Mouse (Mus musculus) heart, adult 9 months (tissue): ENCODE results near the gene Rpl11.
"Not testable (repeated sequence)": the region's sequence is repeated elsewhere in the genome, so short reads cannot be mapped to it uniquely, and the experiment has no call there.

Source experiments
- DNase-seq, 2 experiments: peaks; one replicate each; pipeline ENCODE4 v3.0.0; 2022; ENCODE audit warnings: low spot score in 2 of 2

Rpl11 gene

DNA sequence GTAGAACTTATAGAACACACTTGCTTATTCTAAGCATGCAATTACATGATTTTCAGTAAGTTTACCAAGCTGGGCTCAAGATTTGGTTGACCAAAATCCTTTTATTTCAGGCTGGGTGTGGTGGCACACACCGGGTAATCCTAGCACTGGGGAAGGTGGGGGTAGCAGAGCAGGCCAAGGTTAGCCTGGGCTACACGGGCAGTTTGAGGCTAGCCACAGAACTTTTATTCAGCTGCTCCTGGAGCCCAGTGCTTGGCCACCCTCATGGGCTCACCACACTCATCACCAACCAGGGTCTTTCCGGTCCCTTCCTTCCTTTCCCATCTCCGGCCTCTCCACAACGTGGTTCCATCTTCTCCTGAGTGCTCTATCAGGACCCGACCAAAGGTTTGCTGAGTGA is 17.4 kb upstream of the Rpl11 start:
- no peak for DNase-seq

- DNase-seq, result peak; percentile 69 to 81
These were observed 16.7 kb upstream of the Rpl11 start for GRCm38 (mm10) chr4:136069954-136070353.

- no peak for DNase-seq
These were observed 16.1 kb upstream of the Rpl11 start for GRCm38 (mm10) chr4:136069313-136069712.

- no peak for DNase-seq
These were observed 9.9 kb upstream of the Rpl11 start for GRCm38 (mm10) chr4:136063143-136063542.

DNA sequence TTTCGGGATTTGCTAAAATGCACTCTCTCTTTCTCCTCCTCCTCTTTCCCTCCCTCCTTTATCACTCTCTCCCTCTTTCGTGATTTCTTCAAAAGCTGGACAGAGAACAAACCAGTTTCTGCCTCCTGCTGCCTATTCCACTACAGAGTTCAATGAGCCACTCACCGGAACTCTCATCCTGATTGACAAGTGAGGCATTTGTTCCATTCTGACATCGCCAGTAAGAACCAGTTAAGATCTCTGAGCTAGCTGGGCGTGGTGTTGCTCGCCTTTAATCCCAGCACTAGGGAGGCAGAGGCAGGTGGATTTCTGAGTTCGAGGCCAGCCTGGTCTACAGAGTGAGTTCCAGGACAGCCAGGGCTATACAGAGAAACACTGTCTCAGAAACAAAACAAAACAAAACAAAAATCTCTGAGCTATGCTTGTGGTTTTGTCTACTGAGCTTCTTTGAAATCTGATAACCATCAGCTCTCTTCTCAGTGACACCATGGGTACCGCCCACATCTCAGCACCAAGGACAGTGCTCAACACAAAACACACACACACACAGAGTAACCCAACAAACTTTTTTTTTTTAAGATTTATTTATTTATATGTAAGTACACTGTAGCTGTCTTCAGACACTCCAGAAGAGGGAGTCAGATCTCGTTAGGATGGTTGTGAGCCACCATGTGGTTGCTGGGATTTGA is 6.7 kb upstream of the Rpl11 start:
- not testable (repeated sequence) for DNase-seq

GRCm38 (mm10) chr4:136057916-136058315 is 4.7 kb upstream of the Rpl11 start:
- no peak for DNase-seq

DNA sequence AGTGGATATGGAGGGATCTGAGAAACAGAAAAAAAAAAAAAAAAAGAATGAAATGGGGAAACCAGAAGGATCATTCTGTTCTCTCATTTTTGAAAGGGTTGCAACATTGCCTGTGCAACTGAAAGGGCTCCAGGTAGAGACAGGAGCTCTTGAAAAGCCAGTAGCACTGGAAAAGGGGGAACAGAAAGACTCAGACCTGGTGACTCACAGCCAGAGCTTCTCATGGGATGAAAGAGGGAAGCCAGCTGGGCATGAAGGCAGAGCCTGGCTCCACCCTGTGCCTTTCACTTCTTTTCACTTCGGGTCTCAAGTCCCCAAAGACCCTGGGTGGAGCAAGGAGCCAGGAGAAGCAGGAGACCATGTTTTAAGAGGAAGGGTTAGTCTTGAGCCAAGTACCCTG is 2.8 kb upstream of the Rpl11 start:
- DNase-seq, result no peak

- DNase-seq, result no peak
These were observed 615 bp upstream of the Rpl11 start for GRCm38 (mm10) chr4:136053843-136054242.

DNA sequence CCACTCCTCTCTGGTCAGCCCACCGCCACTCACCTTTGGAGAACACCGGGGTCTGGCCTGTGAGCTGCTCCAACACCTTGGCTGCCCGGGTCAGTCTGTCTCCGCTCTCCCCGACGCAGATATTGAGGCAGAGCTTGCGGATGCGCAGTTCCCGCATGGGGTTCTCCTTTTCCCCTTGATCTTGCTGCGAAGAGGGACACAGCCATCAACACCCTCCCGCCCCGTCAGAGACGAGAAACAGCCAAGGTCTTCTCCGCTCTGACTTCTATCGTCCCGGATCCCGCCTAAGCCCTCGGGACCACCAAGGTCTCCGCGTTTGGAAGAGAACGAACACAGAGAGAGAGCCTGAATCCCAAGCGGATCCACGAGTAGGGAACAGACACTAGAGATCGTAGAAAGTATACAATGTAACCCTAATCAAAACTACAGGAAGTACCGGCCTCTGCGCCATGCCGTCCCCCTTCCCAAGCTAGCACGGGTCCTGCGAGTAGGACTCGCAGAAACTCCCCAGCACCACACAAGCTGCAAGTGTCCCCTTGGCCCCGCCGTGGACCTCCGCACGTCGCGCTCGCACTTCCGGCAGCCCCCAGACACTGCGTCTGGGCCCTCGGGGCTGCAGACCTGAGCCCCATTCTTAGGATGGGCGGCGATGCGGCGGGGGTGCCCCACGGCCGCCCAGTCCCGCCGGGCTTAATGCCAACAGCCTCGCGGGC is 538 bp downstream of the Rpl11 start:
- DNase-seq, result peak in 1 of 2 experiments; percentile 15

DNA sequence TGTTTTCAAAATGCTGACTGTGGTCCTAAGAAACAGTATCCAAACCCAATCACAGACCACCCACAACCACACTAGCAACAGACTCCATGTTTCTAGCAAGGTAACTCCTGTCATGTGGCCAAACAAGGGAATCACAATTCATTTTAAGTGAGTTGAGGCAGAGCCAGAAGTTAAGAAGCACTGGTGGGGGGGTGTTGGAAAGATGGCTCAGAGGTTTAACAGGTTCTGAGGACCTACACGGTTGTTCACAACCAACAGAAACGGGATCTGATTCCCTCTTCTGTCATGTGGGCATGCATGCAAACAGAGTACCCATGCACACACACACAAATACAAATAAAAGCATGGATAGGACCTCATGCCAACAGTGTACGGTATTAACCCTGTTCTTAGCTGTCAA is 1.2 kb downstream of the Rpl11 start:
- no peak for DNase-seq

GRCm38 (mm10) chr4:136050226-136050625 is 3.0 kb downstream of the Rpl11 start:
- DNase-seq, result no peak

- DNase-seq, result no peak
These were observed 4.8 kb downstream of the Rpl11 start for GRCm38 (mm10) chr4:136048291-136049032.

DNA sequence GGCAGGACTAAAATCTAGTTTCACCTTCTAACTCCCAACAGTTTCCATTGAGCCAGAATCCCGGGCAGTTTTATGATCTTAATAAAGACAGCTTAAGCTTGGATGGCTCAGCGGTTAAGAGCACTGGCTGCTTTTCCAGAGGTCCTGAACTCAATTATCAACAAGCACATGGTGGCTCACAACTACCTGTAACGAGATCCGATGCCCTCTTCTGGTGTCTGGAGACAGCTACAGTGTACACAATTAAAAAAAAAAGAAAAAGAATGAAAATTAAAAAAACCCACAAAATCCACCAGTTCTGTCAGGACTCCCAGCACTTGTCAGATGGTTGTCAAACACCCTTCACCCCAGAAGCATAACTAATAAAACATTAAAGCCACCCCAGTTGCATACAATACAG is 5.6 kb downstream of the Rpl11 start:
- DNase-seq, result no peak

DNA sequence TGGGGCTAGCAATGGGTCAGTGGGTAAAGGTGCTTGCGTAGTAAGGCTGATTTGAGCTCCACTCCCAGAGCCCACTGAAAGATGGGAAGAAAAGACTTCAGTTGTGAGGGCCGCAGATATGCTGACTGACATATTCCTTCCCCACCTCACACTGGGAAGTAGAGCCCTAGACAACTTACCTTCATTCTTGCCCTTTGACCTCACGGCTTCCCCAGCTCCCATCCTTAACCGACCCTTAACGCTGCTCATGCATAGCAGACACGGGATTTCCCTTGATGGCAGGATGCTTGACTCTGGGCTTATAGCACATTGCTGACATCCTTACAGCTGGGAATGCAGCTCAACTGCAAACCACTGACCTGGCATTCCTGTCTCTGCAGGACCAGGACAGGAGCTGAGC is 6.3 kb downstream of the Rpl11 start:
- no peak for DNase-seq

DNA sequence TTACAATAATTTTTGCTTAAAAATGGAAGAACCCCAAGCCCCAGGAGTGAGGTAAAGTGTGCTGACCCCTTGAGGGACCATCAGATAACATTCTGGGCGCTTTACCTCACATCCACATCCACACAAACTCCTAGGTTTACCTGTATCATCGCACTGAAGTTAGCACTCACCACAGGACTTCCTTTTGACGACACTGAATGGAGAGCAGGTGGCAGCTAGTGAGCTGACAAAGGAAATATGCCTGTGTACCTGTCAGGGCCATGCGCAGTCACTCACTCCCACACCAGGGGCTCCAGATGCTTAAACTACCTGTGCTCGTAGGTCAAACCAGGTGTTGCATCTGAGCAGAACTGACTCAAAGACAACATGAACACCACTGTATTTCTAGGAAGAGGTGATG is 8.1 kb downstream of the Rpl11 start:
- no peak for DNase-seq

DNA sequence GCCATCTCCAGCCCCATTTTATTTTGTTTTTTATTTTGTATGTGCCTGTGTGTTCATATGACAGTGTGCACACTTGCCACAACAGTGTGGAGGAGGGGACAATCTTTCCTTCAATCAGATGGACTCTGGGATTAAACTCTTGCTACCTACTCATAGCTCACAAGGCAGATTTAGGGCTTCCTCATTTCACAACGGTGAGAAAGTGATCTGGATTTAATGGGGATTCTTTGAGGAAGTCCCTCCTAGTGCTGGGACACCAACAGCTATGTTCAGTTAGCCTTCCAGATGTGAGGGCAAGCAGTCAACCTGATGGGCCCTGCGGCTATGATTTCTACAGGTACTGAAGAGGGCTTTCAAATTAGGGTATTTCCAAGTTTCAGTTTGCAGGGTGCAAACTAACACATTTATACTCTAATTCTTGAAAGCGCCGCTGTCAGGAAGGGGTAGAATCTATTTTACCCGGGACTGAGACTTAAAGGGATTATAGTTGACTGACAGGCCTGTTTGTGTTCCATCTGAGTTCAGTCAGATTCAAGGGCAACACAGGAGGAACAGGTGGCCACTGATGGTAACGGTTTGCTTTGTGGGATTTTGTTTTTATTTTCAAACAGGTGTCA is 9.3 kb downstream of the Rpl11 start:
- no peak for DNase-seq

- DNase-seq, result no peak
These were observed 18.1 kb downstream of the Rpl11 start for GRCm38 (mm10) chr4:136035078-136035477.

DNA sequence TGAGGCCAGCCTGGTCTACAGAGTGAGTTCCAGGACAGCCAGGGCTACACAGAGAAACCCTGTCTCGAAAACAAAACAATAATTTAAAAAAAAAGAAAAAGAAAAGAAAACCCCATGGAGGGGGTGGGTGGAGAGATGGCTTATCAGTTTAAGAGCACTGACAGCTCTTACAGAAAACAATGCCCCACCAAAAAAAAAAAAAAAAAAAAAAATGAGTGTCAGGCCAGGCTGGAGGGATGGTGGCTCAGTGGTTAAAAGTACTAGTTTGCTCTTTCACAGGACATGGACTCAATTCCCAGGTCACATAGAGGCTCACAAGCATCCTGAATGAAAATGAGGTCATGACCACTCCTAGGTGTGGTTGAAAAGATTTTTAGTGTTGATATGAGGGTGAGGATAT is 20.0 kb downstream of the Rpl11 start:
- no peak for DNase-seq

GRCm38 (mm10) chr4:136030968-136031909 is 22.0 kb downstream of the Rpl11 start:
- peak; percentile 43 to 50 for DNase-seq

DNA sequence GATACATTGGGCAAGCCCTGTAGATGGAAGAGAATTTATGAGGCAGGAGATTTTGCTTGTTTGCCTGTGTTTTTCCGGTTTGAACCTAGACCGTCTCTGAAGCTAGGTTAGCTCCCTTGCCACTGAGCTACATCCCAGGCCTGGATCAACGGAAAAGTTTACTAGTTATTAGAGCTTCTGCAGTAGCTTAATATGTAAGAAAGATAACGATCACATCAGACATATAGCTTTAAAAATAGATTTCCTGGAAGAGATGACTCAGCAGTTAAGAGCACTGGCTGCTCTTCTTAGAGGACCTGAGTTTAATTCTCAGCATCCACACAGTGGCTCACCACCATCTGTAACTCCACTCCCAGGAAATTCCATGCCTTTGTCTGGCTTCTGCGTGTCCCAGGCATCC is 24.5 kb downstream of the Rpl11 start:
- DNase-seq, result no peak

- DNase-seq, result no peak
These were observed 25.1 kb downstream of the Rpl11 start for GRCm38 (mm10) chr4:136028132-136028564.
